Mouse (Mus musculus) lung, adult 2 months (tissue): ENCODE results near the gene Surf6.

Source experiments
- CTCF ChIP-seq: fragments of 200-500 bp; IDR thresholded peaks from 2 replicates; pipeline ENCODE4 v1.5.1; 2011; ENCODE audit warnings: mild to moderate bottlenecking, low read length, control low read depth; ENCODE audit not compliant: insufficient read depth
- POLR2A ChIP-seq: fragments of 200-500 bp; IDR thresholded peaks from 2 replicates; pipeline ENCODE4 v1.6.1; 2011; ENCODE audit warnings: low read depth, mild to moderate bottlenecking, control low read depth, low read length, borderline replicate concordance; ENCODE audit errors: extremely low read depth

GRCm38 (mm10) chr2:26951346-26951905 lies 48.7 kb upstream of the Surf6 start:
- TF ChIP-seq CTCF (no peak), POLR2A (no peak)
